Mouse (Mus musculus) embryonic fibroblast, embryonic 13.5 days (primary cell): ENCODE results near the gene Wdr81. TPM values are rescaled to one million over a fixed set of nuclear protein-coding genes. Genes with fewer than 3 reads are reported as not detected.

Source experiments
- H3K27ac ChIP-seq: 2 replicates; pipeline ENCODE4 v1.5.1; 2012; ENCODE audit warnings: low read length, control low read depth, inconsistent platforms; ENCODE audit not compliant: insufficient read depth
- H3K4me1 ChIP-seq: 2 replicates; pipeline ENCODE4 v1.6.1; 2011; ENCODE audit warnings: low read length; ENCODE audit not compliant: control insufficient read depth, insufficient read depth
- H3K4me3 ChIP-seq: 2 replicates; pipeline ENCODE4 v1.5.1; 2011; ENCODE audit warnings: mild to moderate bottlenecking, control low read depth, low read length; ENCODE audit not compliant: insufficient read depth
- CTCF ChIP-seq: IDR thresholded peaks from 2 replicates; pipeline ENCODE4 v1.5.1; 2011; ENCODE audit warnings: mild to moderate bottlenecking, control low read depth, low read length, moderate library complexity, borderline replicate concordance; ENCODE audit not compliant: insufficient read depth
- POLR2A ChIP-seq: IDR thresholded peaks from 2 replicates; pipeline ENCODE4 v1.6.1; 2011; ENCODE audit warnings: low read depth, mild to moderate bottlenecking, control low read depth, low read length, moderate library complexity
- polyA plus RNA-seq: library from polyadenylated mRNA; stranded (reverse); fragments of >200 nt; gene quantifications from 2 replicates; pipeline ENCODE4 v1.2.4, GENCODE M21; 2011; ENCODE audit warnings: low read depth; ENCODE audit not compliant: missing spikeins, insufficient read length

Gene Wdr81
- polyA plus RNA-seq, 1 experiment = 9.5 TPM

DNA sequence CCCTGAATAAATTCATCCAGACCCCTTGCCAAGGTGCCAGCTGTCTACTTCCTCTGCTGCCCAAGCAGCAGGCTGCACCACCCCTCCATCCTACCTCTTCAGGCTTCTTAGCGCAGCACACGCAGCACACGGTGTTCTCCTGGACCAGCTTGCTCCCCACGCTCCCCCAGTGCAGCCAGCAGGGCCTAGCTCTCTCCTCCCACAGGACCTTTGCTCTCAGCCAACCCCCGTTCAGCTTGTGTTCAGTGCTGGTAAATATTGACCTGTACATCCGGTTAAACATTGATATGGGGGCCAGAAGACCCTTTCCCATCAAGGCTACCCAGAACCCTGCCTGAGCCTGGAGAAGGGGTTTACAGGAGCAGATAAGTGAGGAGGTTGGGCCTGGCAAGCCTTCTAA, 15.2 kb downstream of the Wdr81 start, which contains the start of gene Serpinf2:
Gene Serpinf2 (minus strand): TSS at position 229 of the 400 bp plus-strand sequence.
- H3K27ac ChIP-seq = no peak within 1 kb of the TSS
- H3K4me3 ChIP-seq = no peak within 1 kb of the TSS
- no peak for TF ChIP-seq POLR2A
- no peak for TF ChIP-seq CTCF
- no peaks in the 10 kb centered on the region for H3K4me1 ChIP-seq

DNA sequence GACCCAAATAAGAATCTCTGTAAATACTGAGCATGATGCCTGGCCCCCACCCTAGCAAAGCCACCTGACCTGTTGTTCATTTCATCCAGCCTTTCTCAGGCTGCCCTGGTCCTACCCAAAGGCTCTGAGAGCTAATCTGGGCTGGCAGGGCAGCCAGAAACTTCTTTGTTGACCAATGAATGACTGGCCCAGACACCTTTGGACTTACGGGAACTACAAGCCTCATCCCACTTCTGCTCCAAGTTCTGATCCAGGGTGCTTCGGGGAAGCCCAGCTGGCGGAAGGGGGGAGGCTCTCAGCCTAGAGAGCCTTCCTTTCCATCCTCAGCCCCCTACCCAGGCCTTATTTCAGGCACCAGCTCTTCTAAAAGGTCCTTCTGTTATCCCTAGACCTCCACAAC, 15.7 kb downstream of the Wdr81 start:
- H3K27ac ChIP-seq = no peak overlapping the region
- TF ChIP-seq POLR2A (no peak), CTCF (no peak)
- H3K4me3 ChIP-seq = no peak overlapping the region
- no peaks in the 10 kb centered on the region for H3K4me1 ChIP-seq

DNA sequence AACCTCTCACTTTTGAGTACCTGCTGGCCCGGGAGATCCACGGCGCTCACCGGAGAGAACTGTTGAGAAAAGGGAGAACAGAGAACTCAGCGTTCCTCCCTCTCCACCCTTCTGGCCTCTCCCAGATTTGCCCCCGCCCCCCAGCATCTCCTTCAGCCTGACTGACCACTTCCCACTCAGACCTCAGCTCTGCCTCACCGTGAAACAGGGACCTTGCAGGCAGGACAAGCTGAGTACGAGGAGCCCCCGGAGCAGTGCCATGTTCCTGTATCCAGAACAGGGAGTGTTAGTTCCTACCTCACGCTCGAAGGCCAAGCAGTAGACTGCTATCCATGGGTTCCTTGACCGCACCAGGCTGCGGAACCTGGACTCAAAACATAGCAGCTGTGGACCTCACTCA, 16.3 kb downstream of the Wdr81 start:
- TF ChIP-seq CTCF (no peak), POLR2A (no peak)
- Histone ChIP-seq H3K4me1 (no peaks in the 10 kb centered on the region), H3K27ac (no peak overlapping the region), H3K4me3 (no peak overlapping the region)

DNA sequence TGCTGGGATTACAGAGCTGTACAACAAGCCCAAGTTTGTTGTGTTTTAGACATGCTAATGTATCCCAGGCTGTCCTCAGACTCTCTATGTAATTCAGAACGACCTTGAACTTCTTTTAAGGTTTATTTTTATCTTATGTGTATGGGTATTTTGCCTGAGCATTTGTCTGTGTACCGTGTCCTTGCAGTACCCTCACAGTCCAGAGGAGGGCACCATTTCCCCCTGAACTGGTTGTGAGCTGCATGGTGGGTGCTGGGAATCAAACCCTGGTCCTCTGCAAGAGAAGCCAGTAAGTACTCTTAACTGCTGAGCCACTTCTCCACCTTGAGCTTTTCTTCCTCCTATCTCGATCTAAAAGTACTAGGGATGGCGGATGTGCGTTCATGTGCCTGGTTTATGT, 20.4 kb downstream of the Wdr81 start:
- no peak for TF ChIP-seq CTCF
- H3K27ac ChIP-seq = no peak overlapping the region

DNA sequence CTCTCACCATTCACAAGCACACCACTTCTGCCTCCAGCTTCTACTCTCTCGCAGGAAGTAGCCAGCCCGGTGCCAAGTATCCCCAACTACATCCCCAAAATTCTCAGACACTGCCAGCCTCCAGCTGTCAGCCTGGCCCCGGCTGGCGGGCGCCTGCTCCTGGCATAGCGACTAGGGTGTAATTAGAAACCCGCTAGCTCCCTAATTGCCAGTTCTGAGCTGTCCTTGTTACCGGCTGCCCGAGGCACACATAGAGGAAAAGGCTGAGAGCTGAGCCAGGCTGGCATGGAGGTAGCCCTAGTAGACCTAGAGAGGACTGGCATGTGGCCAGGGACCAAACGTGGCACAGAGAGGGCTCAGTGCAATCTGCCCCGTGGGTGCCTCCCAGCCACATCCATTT, 23.2 kb downstream of the Wdr81 start:
- Histone ChIP-seq H3K4me3 (no peak overlapping the region), H3K4me1 (no peaks in the 10 kb centered on the region), H3K27ac (no peak overlapping the region)
- TF ChIP-seq POLR2A (no peak), CTCF (no peak)

More for the DNA sequence above, 20.4 kb downstream of the Wdr81 start:
- no peaks in the 10 kb centered on the region for H3K4me1 ChIP-seq
- H3K4me3 ChIP-seq = no peak overlapping the region

DNA sequence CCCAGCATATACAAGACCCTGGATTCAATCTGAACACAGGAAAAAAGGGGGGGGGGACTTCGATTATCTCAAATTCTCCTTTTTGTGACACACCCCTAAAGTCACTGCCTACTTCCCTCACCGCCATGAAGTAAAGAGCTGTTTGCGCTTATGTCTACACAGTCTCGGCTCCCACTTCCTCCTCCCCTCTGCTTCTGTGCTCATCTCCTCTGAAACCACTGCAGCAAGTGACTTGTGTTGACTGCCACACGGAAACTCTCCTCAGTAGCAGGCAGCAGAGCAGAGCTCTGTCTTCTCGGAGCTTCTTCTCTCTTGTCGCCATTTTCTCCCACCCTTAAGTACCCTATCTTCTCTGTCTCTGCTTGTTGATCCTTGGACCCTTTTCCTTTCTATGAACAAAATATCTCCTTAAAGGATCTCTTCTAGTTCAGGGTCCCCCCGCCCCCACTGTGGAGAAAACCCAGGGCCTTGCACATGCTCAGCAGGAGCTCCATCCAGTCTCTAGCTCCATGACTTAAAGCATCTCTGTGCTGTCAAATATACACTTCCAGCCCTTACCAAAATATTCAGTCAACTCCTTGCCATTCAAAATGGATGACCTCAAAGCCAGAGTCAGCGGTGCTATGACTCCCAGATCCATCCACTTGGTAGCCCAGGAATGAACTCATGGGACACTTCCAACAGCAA, 25.4 kb downstream of the Wdr81 start:
- Histone ChIP-seq H3K4me1 (no peaks in the 10 kb centered on the region), H3K4me3 (no peak overlapping the region), H3K27ac (no peak overlapping the region)
- TF ChIP-seq CTCF (no peak), POLR2A (no peak)

DNA sequence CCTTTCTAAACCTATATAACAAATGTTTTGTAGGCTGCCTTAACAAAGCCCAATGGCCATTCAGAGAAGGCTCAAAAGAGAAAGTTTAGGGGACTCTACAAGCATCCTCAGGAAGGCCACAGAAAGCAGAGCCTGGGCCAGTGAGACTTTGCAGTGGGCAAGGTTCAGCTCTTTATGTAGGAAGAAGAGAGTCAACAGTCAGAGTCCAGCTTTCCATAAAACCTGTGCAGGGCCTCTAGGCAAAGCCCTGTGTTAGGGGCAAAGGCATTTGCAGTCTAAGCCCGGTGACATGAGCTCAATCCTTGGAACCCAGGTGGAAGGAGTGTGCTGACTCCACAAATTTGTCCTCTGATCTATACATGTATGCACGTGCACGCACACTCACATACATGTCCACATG, 30.1 kb downstream of the Wdr81 start:
- H3K4me3 ChIP-seq = no peak overlapping the region
- H3K4me1 ChIP-seq = 0 out of 2 replicates have a peak, but pooled peaks cover 2% of the 10 kb centered on the region
- TF ChIP-seq CTCF = no peak
- TF ChIP-seq POLR2A = no peak
- no peak overlapping the region for H3K27ac ChIP-seq

DNA sequence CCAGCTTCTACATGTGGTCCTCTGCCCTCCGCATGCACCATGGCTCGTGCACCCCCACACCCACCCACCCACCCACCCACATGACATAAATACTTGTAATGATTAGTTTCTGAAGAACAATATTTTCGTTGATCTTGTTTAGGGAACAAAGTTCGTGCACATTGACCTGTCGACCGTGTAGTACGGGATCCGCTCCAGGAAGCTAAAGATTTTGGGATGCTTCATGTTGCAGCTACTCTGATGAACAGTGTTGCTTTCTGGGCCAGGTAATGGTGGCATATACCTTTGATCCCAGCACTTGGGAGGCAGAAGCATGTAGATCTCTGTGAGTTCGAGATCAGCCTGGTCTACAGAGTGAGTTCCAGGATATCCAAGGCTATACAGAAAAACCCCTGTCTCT, 30.5 kb downstream of the Wdr81 start:
- H3K27ac ChIP-seq = no peak overlapping the region
- no peak for TF ChIP-seq CTCF
- no peak for TF ChIP-seq POLR2A
- 0 out of 2 replicates have a peak, but pooled peaks cover 2% of the 10 kb centered on the region for H3K4me1 ChIP-seq
- no peak overlapping the region for H3K4me3 ChIP-seq

DNA sequence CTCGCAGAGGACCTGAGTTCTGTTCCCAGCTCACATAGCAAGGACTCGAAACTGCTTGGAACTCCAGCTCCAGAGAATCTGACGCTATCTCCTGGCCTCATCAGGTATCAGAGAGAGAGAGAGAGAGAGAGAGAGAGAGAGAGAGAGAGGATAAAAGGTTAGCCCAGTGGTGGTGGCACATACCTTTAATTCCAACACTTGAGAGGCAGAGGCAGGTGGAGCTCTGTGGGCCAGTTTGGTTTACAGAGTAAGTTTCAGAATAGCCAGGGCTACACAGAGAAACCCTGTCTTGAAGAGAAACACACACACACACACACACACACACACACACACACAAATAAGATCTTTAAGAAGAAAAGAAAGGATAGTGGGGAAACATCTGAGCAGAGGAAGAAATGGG, 31.4 kb downstream of the Wdr81 start:
- TF ChIP-seq POLR2A (no peak), CTCF (no peak)
- Histone ChIP-seq H3K4me1 (0 out of 2 replicates have a peak, but pooled peaks cover 2% of the 10 kb centered on the region), H3K4me3 (no peak overlapping the region), H3K27ac (no peak overlapping the region)

DNA sequence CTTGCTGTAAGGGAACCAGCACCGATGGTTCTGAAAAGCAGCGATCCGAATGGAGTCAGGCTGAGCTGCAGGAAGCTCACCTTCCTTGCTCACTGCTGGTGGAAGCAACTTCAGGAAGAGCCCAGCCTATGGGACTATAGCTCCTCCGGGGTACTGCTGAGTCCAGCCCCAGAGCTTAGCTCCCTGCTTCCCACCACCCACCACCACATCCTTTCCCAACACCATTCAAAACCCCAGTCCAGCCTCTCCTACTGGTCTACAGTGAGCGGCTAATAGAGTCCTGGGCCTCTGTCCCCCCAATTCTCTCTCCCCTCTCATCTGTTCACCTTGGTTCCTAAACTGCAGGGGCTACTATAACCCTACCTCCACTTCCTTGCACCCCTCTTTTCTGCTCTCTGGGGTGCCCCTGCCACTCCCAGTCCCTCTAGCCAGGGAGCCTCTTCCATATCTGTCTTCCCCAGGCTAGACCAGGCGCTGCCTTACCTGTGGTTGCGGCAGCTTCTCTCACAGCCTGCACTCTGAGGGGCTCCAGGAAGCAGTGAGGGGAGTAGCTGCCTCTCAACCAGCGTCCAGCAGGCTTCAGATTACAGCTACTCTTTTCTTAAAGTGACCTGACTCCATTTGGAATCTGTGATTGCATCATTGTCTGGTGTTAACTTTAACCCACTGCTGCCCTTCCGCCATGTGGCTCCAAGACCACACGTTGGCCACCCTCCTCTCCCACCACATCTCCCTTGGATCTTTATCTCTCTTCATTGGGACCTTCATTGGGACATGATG, 32.3 kb downstream of the Wdr81 start, which contains the start of gene Serpinf1:
Gene Serpinf1 (minus strand): TSS at position 689 of the 780 bp plus-strand sequence.
- Histone ChIP-seq H3K27ac (peak within 1 kb of the TSS; percentile 85), H3K4me3 (peak within 1 kb of the TSS; percentile 69), H3K4me1 (0 out of 2 replicates have a peak, but pooled peaks cover 2% of the 10 kb centered on the region)
- peak; percentile 96 for TF ChIP-seq POLR2A
- no peak for TF ChIP-seq CTCF
